Mouse (Mus musculus): ENCODE measurements around the gene Bdkrb2. TPM values are rescaled to one million over a fixed set of nuclear protein-coding genes. Genes with fewer than 3 reads are reported as not detected.

Bdkrb2 gene
- polyA plus RNA-seq, 1 experiment from 2014 or later: 1.1 TPM

DNA sequence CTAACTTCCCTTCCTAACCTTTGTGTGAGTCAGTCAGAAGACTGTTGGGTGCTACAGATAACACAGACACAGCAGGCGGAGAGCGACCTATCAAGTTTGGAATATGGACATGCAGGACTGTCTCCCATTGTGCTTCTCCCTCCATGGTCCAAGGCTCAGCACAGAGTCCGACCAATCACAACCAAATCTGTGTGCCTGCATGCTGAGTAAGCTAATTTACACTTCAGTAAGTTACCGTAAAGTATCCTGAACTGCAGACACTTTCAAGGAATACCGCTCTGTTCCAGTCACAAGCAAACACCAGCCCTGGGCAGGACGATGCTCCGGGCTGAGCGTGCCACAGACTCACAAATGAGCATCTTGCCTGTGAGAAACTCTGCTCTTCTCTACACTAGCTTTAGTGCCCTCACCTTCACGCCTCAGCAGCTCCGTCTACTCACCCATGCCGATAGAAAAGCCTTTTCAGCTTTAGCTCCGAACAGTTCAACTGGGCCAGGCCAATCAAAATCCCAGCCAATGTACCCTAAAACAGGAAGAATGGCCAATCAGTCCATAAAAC lies 60.0 kb downstream of the Bdkrb2 start:
- 90% methylated on average over 12 of the region's 12 CpGs for WGBS
- H3K36me3 ChIP-seq: peaks cover 81% of the 10 kb centered on the region
- H3K4me1 ChIP-seq: no peaks in the 10 kb centered on the region
- no peaks in the 10 kb centered on the region for H3K9me3 ChIP-seq
- ATAC-seq (ENCODE audit: insufficient number of reproducible peaks, insufficient read depth, low FRiP score, low TSS enrichment, low read depth): no peak
- H3K9ac ChIP-seq: no peak overlapping the region
- H3K27me3 ChIP-seq: no peaks in the 10 kb centered on the region
- no peak overlapping the region for H3K4me2 ChIP-seq
- H3K27ac ChIP-seq: no peak overlapping the region
- H3K4me3 ChIP-seq: no peak overlapping the region

DNA sequence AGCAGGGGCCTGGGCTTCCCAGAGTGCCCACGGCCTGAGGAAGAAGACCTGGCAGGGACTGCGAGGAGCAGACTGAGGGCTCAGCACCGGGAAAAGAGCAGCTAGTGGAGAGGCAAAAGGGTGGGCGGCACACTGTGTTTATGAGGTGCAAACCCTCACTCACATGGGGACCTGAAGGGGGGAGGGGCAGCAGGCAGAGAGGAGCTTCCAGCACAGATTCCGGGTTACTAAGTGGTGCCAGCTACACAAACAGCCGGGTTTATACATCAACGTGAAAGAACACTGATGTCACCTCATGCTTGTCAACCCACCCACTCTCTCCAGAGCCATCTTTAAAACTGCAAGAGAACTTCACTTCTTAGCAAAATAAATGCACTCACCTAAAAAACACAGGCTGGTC lies 62.8 kb downstream of the Bdkrb2 start:
- no peak overlapping the region for H3K27ac ChIP-seq
- no peak for ATAC-seq (ENCODE audit: insufficient number of reproducible peaks, insufficient read depth, low FRiP score, low TSS enrichment, low read depth)
- H3K4me3 ChIP-seq: no peak overlapping the region
- no peaks in the 10 kb centered on the region for H3K27me3 ChIP-seq
- peaks cover 69% of the 10 kb centered on the region for H3K36me3 ChIP-seq
- H3K9me3 ChIP-seq: no peaks in the 10 kb centered on the region
- 57% methylated on average over 7 of the region's 7 CpGs for whole genome bisulfite sequencing
- no peaks in the 10 kb centered on the region for H3K4me1 ChIP-seq
- no peak overlapping the region for H3K4me2 ChIP-seq
- H3K9ac ChIP-seq: no peak overlapping the region

DNA sequence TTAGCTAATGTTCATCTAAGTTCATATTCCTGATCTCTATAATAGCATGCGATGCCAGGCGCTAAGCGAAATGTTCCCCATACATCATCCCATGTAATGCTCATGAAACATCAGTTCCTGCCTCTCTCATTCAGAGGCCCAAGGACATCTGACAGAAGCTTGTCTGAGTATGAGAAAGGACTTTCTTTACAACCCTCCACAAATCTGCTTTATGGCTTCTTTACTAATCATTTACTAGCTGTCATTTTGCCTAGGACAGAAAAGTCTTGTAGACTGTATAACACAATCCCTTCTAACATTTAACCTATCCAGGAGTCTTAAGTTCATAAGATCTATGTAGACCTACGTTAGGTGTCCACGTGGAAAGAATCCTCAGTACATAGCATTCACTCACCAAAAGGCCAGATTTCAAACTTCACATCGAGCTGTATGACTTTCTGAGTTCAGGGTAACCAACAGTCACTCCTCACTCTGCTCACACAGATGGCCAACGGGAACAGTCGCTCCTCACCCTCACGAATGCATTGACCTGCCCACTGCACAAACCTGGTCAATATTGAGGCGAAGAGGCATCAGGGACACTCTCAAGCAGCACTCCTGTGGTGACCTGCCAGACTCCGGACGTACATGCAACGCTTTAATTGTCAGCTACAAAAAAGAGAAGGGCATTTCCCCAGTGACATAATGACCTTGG lies 71.5 kb downstream of the Bdkrb2 start:
- no peak overlapping the region for H3K9ac ChIP-seq
- no peak overlapping the region for H3K4me3 ChIP-seq
- ATAC-seq (ENCODE audit: insufficient number of reproducible peaks, insufficient read depth, low FRiP score, low TSS enrichment, low read depth): no peak
- no peaks in the 10 kb centered on the region for H3K9me3 ChIP-seq
- H3K4me2 ChIP-seq: no peak overlapping the region
- H3K4me1 ChIP-seq: no peaks in the 10 kb centered on the region
- 96% methylated on average over 13 of the region's 13 CpGs for WGBS
- peaks cover 80% of the 10 kb centered on the region for H3K36me3 ChIP-seq
- no peak overlapping the region for H3K27ac ChIP-seq
- H3K27me3 ChIP-seq: no peaks in the 10 kb centered on the region

GRCm38 (mm10) chr12:105636551-105636950 lies 73.5 kb downstream of the Bdkrb2 start:
- no peak overlapping the region for H3K4me2 ChIP-seq
- no peaks in the 10 kb centered on the region for H3K4me1 ChIP-seq
- no peak overlapping the region for H3K27ac ChIP-seq
- WGBS: 92% methylated on average over 9 of the region's 9 CpGs
- no peak overlapping the region for H3K4me3 ChIP-seq
- H3K27me3 ChIP-seq: no peaks in the 10 kb centered on the region
- H3K9ac ChIP-seq: no peak overlapping the region
- H3K36me3 ChIP-seq: peaks cover 93% of the 10 kb centered on the region
- ATAC-seq (ENCODE audit: insufficient number of reproducible peaks, insufficient read depth, low FRiP score, low TSS enrichment, low read depth): no peak
- H3K9me3 ChIP-seq: no peaks in the 10 kb centered on the region

- ATAC-seq (ENCODE audit: insufficient number of reproducible peaks, insufficient read depth, low FRiP score, low TSS enrichment, low read depth): no peak
- Histone ChIP-seq H3K36me3 (peaks cover 97% of the 10 kb centered on the region), H3K27me3 (no peaks in the 10 kb centered on the region), H3K4me2 (no peak overlapping the region), H3K9me3 (no peaks in the 10 kb centered on the region), H3K27ac (no peak overlapping the region), H3K4me3 (no peak overlapping the region), H3K9ac (no peak overlapping the region), H3K4me1 (no peaks in the 10 kb centered on the region)
- 77% methylated on average over 4 of the region's 4 CpGs for WGBS
Measured at GRCm38 (mm10) chr12:105637554-105637953, 74.5 kb downstream of the Bdkrb2 start.

- Histone ChIP-seq H3K9ac (no peak overlapping the region), H3K4me1 (no peaks in the 10 kb centered on the region), H3K36me3 (peaks cover 96% of the 10 kb centered on the region), H3K4me2 (no peak overlapping the region), H3K27me3 (no peaks in the 10 kb centered on the region), H3K9me3 (no peaks in the 10 kb centered on the region), H3K27ac (no peak overlapping the region), H3K4me3 (no peak overlapping the region)
- WGBS: 94% methylated on average over 11 of the region's 11 CpGs
- no peak for ATAC-seq (ENCODE audit: insufficient number of reproducible peaks, insufficient read depth, low FRiP score, low TSS enrichment, low read depth)
Measured at GRCm38 (mm10) chr12:105642770-105643321, 79.8 kb downstream of the Bdkrb2 start.

Other genes starting within 250 kb of the Bdkrb2 start
- gene Tunar, start 229.4 kb upstream of the Bdkrb2 start, polyA plus RNA-seq (2015; fragmentation: Nextera tagmentation; extraction: Ambion mirVana): 0.18 and 0.25 TPM in 2 replicates
- gene D430019H16Rik, start 109.4 kb upstream of the Bdkrb2 start, polyA plus RNA-seq (2015; fragmentation: Nextera tagmentation; extraction: Ambion mirVana): 2.6 and 3.0 TPM in 2 replicates
- not detected in 2 replicates for gene Bdkrb1, start 39.9 kb downstream of the Bdkrb2 start, polyA plus RNA-seq (2015; fragmentation: Nextera tagmentation; extraction: Ambion mirVana)
- gene Gskip, start 121.6 kb downstream of the Bdkrb2 start, polyA plus RNA-seq (2015; fragmentation: Nextera tagmentation; extraction: Ambion mirVana): 34.2 and 36.7 TPM in 2 replicates
- gene Atg2b, start 122.0 kb downstream of the Bdkrb2 start, polyA plus RNA-seq (2015; fragmentation: Nextera tagmentation; extraction: Ambion mirVana): 12.8 and 13.0 TPM in 2 replicates
- 0.45 and 0.63 TPM in 2 replicates for gene Ak7, start 142.8 kb downstream of the Bdkrb2 start, polyA plus RNA-seq (2015; fragmentation: Nextera tagmentation; extraction: Ambion mirVana)
- 229 and 265 TPM in 2 replicates for gene Papola, start 221.5 kb downstream of the Bdkrb2 start, polyA plus RNA-seq (2015; fragmentation: Nextera tagmentation; extraction: Ambion mirVana)